Mouse (Mus musculus): ENCODE measurements around the gene Ints3. TPM values are rescaled to one million over a fixed set of nuclear protein-coding genes. Genes with fewer than 3 reads are reported as not detected.

Gene Ints3
- polyA plus RNA-seq (2015; fragmentation: Nextera tagmentation; extraction: Ambion mirVana), result 29.9 and 30.1 TPM in 2 replicates

GRCm38 (mm10) chr3:90433381-90434020 is at the start of gene Ints3:
Gene Ints3, minus strand, starts transcription at chr3:90433622.
- WGBS, result under 1% methylated on average over 52 of the region's 52 CpGs
- no peaks in the 10 kb centered on the region for H3K27me3 ChIP-seq
- peaks cover 14% of the 10 kb centered on the region; the same call in 1 of the 2 replicates for H3K36me3 ChIP-seq
- peak within 1 kb of the TSS; percentile 94 for H3K9ac ChIP-seq
- peak within 1 kb of the TSS; percentile 97 for H3K27ac ChIP-seq
- H3K4me2 ChIP-seq, result peak within 1 kb of the TSS; percentile 92
- peaks cover 44% of the 10 kb centered on the region for H3K4me1 ChIP-seq (replicated peaks)
- ATAC-seq (ENCODE audit: low FRiP score), result peak; percentile 99
- H3K9me3 ChIP-seq, result no peaks in the 10 kb centered on the region
- H3K4me3 ChIP-seq, result peak within 1 kb of the TSS; percentile 80

- H3K4me1 ChIP-seq (replicated peaks), result peaks cover 11% of the 10 kb centered on the region
- 1% methylated on average over 45 of the region's 45 CpGs for WGBS
- no peaks in the 10 kb centered on the region for H3K27me3 ChIP-seq
- H3K4me2 ChIP-seq, result peak within 1 kb of the TSS; percentile 77
- H3K36me3 ChIP-seq, result peaks cover 24% of the 10 kb centered on the region
- H3K27ac ChIP-seq, result peak within 1 kb of the TSS; percentile 95
- H3K9ac ChIP-seq, result peak within 1 kb of the TSS; percentile 94
- H3K4me3 ChIP-seq, result peak within 1 kb of the TSS; percentile 86
- peak; percentile 99 for ATAC-seq (ENCODE audit: low FRiP score)
- no peaks in the 10 kb centered on the region for H3K9me3 ChIP-seq
These were observed 42.6 kb upstream of the Ints3 start, which contains the start of gene Ilf2 for GRCm38 (mm10) chr3:90475831-90476611. Gene Ilf2, plus strand, starts transcription at chr3:90476126.

- Histone ChIP-seq H3K27me3 (no peaks in the 10 kb centered on the region), H3K36me3 (peaks cover 17% of the 10 kb centered on the region)
These were observed 41.9 kb upstream of the Ints3 start for GRCm38 (mm10) chr3:90475151-90475830.

GRCm38 (mm10) chr3:90472213-90472612 is 38.8 kb upstream of the Ints3 start:
- Histone ChIP-seq H3K4me3 (no peak overlapping the region), H3K27ac (no peak overlapping the region), H3K4me2 (no peak overlapping the region), H3K9ac (no peak overlapping the region), H3K27me3 (peaks cover 13% of the 10 kb centered on the region), H3K9me3 (no peaks in the 10 kb centered on the region), H3K36me3 (no peaks in the 10 kb centered on the region), H3K4me1 (replicated peaks) (peaks cover 5% of the 10 kb centered on the region)
- 30% methylated on average over 3 of the region's 3 CpGs for WGBS
- no peak for ATAC-seq (ENCODE audit: low FRiP score)

More at GRCm38 (mm10) chr3:90475151-90475830, 41.9 kb upstream of the Ints3 start:
- Histone ChIP-seq H3K4me3 (peak overlapping the region; percentile 29), H3K4me2 (peak overlapping the region; percentile 34; the same call in 1 of the 2 replicates), H3K9ac (no peak overlapping the region), H3K9me3 (no peaks in the 10 kb centered on the region), H3K4me1 (replicated peaks) (peaks cover 11% of the 10 kb centered on the region), H3K27ac (no peak overlapping the region)
- WGBS, result 45% methylated on average over 16 of the region's 16 CpGs
- peak; percentile 33 for ATAC-seq (ENCODE audit: low FRiP score)

GRCm38 (mm10) chr3:90467618-90468300 is 34.3 kb upstream of the Ints3 start:
- no peak overlapping the region for H3K4me2 ChIP-seq
- no peak overlapping the region for H3K27ac ChIP-seq
- no peak overlapping the region for H3K4me3 ChIP-seq
- no peaks in the 10 kb centered on the region for H3K9me3 ChIP-seq
- H3K9ac ChIP-seq, result no peak overlapping the region
- ATAC-seq (ENCODE audit: low FRiP score), result no peak
- no peaks in the 10 kb centered on the region for H3K36me3 ChIP-seq
- H3K4me1 ChIP-seq (replicated peaks), result peaks cover 16% of the 10 kb centered on the region
- H3K27me3 ChIP-seq, result peaks cover 49% of the 10 kb centered on the region
- 96% methylated on average over 10 of the region's 10 CpGs for WGBS

- peaks cover 16% of the 10 kb centered on the region for H3K4me1 ChIP-seq (replicated peaks)
- peaks cover 62% of the 10 kb centered on the region for H3K27me3 ChIP-seq
- ATAC-seq (ENCODE audit: low FRiP score), result peak; percentile 14; the same call in 1 of the 2 replicates
- H3K9ac ChIP-seq, result peak overlapping the region; percentile 67
- H3K9me3 ChIP-seq, result no peaks in the 10 kb centered on the region
- H3K4me2 ChIP-seq, result peak overlapping the region; percentile 94
- no peak overlapping the region for H3K27ac ChIP-seq
- under 1% methylated on average over 15 of the region's 15 CpGs for WGBS
- no peaks in the 10 kb centered on the region for H3K36me3 ChIP-seq
- H3K4me3 ChIP-seq, result peak overlapping the region; percentile 57
These were observed 32.9 kb upstream of the Ints3 start for GRCm38 (mm10) chr3:90466311-90466766.

GRCm38 (mm10) chr3:90465686-90466310 is 32.4 kb upstream of the Ints3 start, which contains the start of gene Npr1:
Gene Npr1, minus strand, starts transcription at chr3:90465866.
- Histone ChIP-seq H3K9ac (peak within 1 kb of the TSS; percentile 67), H3K27ac (no peak within 1 kb of the TSS), H3K4me2 (peak within 1 kb of the TSS; percentile 94), H3K4me3 (peak within 1 kb of the TSS; percentile 57), H3K27me3 (peaks cover 67% of the 10 kb centered on the region), H3K36me3 (no peaks in the 10 kb centered on the region), H3K9me3 (no peaks in the 10 kb centered on the region), H3K4me1 (replicated peaks) (peaks cover 16% of the 10 kb centered on the region)
- 0% methylated on average over 32 of the region's 49 CpGs for WGBS
- ATAC-seq (ENCODE audit: low FRiP score), result peak; percentile 67

GRCm38 (mm10) chr3:90465081-90465685 is 31.8 kb upstream of the Ints3 start:
- Histone ChIP-seq H3K9ac (peak overlapping the region; percentile 67), H3K9me3 (no peaks in the 10 kb centered on the region), H3K4me1 (replicated peaks) (peaks cover 16% of the 10 kb centered on the region), H3K4me2 (peak overlapping the region; percentile 94), H3K36me3 (no peaks in the 10 kb centered on the region), H3K27ac (no peak overlapping the region), H3K27me3 (peaks cover 73% of the 10 kb centered on the region), H3K4me3 (peak overlapping the region; percentile 57)
- WGBS, result 2% methylated on average over 70 of the region's 75 CpGs
- peak; percentile 43 for ATAC-seq (ENCODE audit: low FRiP score)

GRCm38 (mm10) chr3:90464552-90465080 is 31.2 kb upstream of the Ints3 start:
- Histone ChIP-seq H3K27me3 (peaks cover 79% of the 10 kb centered on the region), H3K9me3 (no peaks in the 10 kb centered on the region), H3K4me1 (replicated peaks) (peaks cover 16% of the 10 kb centered on the region), H3K27ac (no peak overlapping the region), H3K36me3 (no peaks in the 10 kb centered on the region), H3K4me2 (peak overlapping the region; percentile 94), H3K4me3 (peak overlapping the region; percentile 57), H3K9ac (peak overlapping the region; percentile 67)
- 10% methylated on average over 37 of the region's 37 CpGs for WGBS
- peak; percentile 30 for ATAC-seq (ENCODE audit: low FRiP score)

- Histone ChIP-seq H3K4me1 (replicated peaks) (peaks cover 16% of the 10 kb centered on the region), H3K27me3 (peaks cover 72% of the 10 kb centered on the region), H3K9me3 (no peaks in the 10 kb centered on the region), H3K36me3 (no peaks in the 10 kb centered on the region), H3K9ac (no peak overlapping the region), H3K4me3 (no peak overlapping the region), H3K27ac (no peak overlapping the region), H3K4me2 (no peak overlapping the region)
- no peak for ATAC-seq (ENCODE audit: low FRiP score)
- 24% methylated on average over 7 of the region's 7 CpGs for WGBS
These were observed 29.2 kb upstream of the Ints3 start for GRCm38 (mm10) chr3:90462579-90462978.

GRCm38 (mm10) chr3:90461935-90462334 is 28.5 kb upstream of the Ints3 start:
- Histone ChIP-seq H3K4me3 (no peak overlapping the region), H3K4me2 (no peak overlapping the region), H3K9me3 (no peaks in the 10 kb centered on the region), H3K27ac (no peak overlapping the region), H3K36me3 (no peaks in the 10 kb centered on the region), H3K9ac (no peak overlapping the region), H3K27me3 (peaks cover 73% of the 10 kb centered on the region), H3K4me1 (replicated peaks) (peaks cover 16% of the 10 kb centered on the region)
- no peak for ATAC-seq (ENCODE audit: low FRiP score)
- 93% methylated on average over 3 of the region's 3 CpGs for WGBS
